Mouse (Mus musculus) embryonic stem cell, embryonic (primary cell): ENCODE measurements around the gene Gm21834.

Experiments used
- CTCF ChIA-PET, 4 experiments: fragments of 300-600 bp in 2 of 4; fragments of 350-600 bp in 2 of 4; sonication (Branson Sonifier 250); formaldehyde crosslinking; loops; one replicate each; lab custom pipeline; 2022; ENCODE audit warnings: inconsistent platforms in 2 of 4; lab: Charles Lee
- POLR2A ChIA-PET, 4 experiments: fragments of 300-600 bp in 2 of 4; fragments of 350-600 bp in 2 of 4; sonication (Branson Sonifier 250); formaldehyde crosslinking; loops; one replicate each; lab custom pipeline; 2022; ENCODE audit warnings: antibody characterized with exemption in 4 of 4, inconsistent platforms in 1 of 4; lab: Charles Lee

Gene Gm21834

GRCm38 (mm10) chr17:57742119-57742518, at the start of gene Gm21834:
Gene Gm21834 (minus strand): TSS chr17:57742219.
- CTCF ChIA-PET: no interaction called here

GRCm38 (mm10) chr17:57788161-57788799, 46.3 kb upstream of the Gm21834 start:
- CTCF ChIA-PET: no interaction called here
- POLR2A ChIA-PET: no interaction called here

More at GRCm38 (mm10) chr17:57742119-57742518, at the start of gene Gm21834:
- POLR2A ChIA-PET: no interaction called here

- ChIA-PET POLR2A (interaction anchor here in 1 of 4 experiments (0.5 kb wide), 1 partner anchor 294 kb away, joined by 7 read pairs; no protein-coding TSS in a partner anchor), CTCF (interaction anchor here in 3 of 4 experiments (0.6 to 1.0 kb wide), 6 partner anchors 12 to 817 kb away, joined by 3 to 10 read pairs (median 3); no protein-coding TSS in a partner anchor)
Measured at GRCm38 (mm10) chr17:57770904-57771303, 28.9 kb upstream of the Gm21834 start.

- ChIA-PET CTCF (interaction anchor here in 3 of 4 experiments (0.6 to 1.2 kb wide), 5 partner anchors 9 to 1254 kb away, joined by 3 to 5 read pairs (median 4); no protein-coding TSS in a partner anchor), POLR2A (interaction anchor here in 2 of 4 experiments (0.6 to 0.7 kb wide), 2 partner anchors 8 to 1077 kb away, joined by 4 read pairs; no protein-coding TSS in a partner anchor)
Measured at GRCm38 (mm10) chr17:57768622-57769610, 26.9 kb upstream of the Gm21834 start, which contains the start of gene Cntnap5c. Gene Cntnap5c (plus strand): TSS chr17:57769570.

DNA sequence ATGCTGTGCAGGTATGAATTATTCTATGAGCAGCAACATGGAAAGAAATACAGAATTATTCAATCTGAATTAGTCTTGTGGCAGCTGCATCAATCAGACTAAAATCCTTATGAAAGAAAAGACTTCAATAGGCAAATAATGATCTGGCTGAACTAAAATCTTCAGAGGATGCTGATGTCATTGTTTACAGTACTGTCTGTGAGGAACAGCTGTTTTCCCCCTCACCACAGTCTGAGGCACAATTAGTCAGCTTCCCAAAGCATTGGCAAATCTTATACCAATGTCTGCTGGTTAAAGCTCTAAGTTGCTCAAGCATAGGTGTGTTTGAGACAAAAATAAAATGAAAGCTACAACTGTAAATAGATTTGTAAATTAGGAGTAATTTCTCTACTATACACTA, 25.3 kb upstream of the Gm21834 start:
- CTCF ChIA-PET: no interaction called here

GRCm38 (mm10) chr17:57758033-57758432, 16.0 kb upstream of the Gm21834 start:
- CTCF ChIA-PET: no interaction called here
- POLR2A ChIA-PET: no interaction called here

More for the DNA sequence above, 25.3 kb upstream of the Gm21834 start:
- POLR2A ChIA-PET: no interaction called here

DNA sequence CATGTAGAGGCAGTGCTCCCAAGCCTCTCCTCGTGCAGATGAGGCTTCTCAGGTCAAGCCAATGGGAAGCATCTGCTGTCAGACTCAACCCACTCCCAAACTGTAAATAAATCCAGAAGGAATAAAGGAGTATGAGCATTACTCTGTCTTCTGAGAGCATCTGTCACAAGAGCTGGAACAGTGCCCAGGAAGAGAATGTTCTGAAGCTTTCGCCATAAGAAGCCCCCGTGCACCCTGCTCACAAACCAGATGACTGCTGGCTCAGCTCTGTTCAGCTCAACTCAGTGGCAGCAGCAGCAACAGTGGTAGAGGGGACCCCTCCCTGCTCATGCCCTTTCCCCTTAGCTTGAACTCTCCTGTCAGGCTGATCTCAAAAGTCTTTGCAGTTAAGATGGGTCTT, 47.2 kb downstream of the Gm21834 start:
- POLR2A ChIA-PET: no interaction called here
- CTCF ChIA-PET: no interaction called here
